Mouse (Mus musculus) bone marrow, adult 2 months (tissue): ENCODE results near the gene Rorc.

Source experiments
- CTCF ChIP-seq: fragments of 200-500 bp; IDR thresholded peaks from 2 replicates; pipeline ENCODE4 v1.5.1; 2011; ENCODE audit warnings: low read length, control low read depth; ENCODE audit not compliant: control insufficient read depth, insufficient read depth
- POLR2A ChIP-seq: fragments of 200-500 bp; IDR thresholded peaks from 2 replicates; pipeline ENCODE4 v1.6.1; 2011; ENCODE audit warnings: low read depth, mild to moderate bottlenecking, control low read depth, low read length, borderline replicate concordance; ENCODE audit not compliant: control insufficient read depth

DNA sequence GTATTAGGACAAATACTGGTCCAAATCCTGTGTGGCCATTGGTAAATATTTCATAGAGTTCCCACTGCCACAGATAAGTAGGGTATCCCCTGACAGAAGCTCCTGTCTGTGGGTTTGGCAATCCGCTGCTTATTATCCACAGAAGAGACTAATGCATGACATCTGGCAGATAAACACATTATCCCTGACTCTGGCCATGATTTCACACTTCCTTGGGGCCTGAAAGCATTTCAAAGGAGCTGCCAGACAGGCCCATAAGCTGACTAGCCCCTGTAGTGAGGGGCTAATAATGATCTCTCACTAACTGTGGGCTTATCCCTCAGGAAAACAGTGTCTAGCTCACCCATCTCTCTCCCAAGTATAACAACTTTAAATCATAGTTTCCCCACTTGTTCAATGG is 30.0 kb upstream of the Rorc start:
- TF ChIP-seq CTCF (no peak), POLR2A (no peak)
